Mouse (Mus musculus): ENCODE data around the gene 2310046K23Rik.
"Not testable (repeated sequence)": the region's sequence is repeated elsewhere in the genome, so short reads cannot be mapped to it uniquely, and the experiment has no call there.

The 2310046K23Rik gene

GRCm38 (mm10) chr3:92534411-92534810, at the start of gene 2310046K23Rik:
TSS of gene 2310046K23Rik (minus strand) at chr3:92534511.
- DNase-seq (ENCODE audit: low read depth, low spot score), result no peak

- DNase-seq (ENCODE audit: low read depth, low spot score), result no peak
These were observed 49.0 kb upstream of the 2310046K23Rik start for GRCm38 (mm10) chr3:92583164-92583826.

GRCm38 (mm10) chr3:92579508-92579907, 45.2 kb upstream of the 2310046K23Rik start:
- no peak for DNase-seq (ENCODE audit: low read depth, low spot score)

DNA sequence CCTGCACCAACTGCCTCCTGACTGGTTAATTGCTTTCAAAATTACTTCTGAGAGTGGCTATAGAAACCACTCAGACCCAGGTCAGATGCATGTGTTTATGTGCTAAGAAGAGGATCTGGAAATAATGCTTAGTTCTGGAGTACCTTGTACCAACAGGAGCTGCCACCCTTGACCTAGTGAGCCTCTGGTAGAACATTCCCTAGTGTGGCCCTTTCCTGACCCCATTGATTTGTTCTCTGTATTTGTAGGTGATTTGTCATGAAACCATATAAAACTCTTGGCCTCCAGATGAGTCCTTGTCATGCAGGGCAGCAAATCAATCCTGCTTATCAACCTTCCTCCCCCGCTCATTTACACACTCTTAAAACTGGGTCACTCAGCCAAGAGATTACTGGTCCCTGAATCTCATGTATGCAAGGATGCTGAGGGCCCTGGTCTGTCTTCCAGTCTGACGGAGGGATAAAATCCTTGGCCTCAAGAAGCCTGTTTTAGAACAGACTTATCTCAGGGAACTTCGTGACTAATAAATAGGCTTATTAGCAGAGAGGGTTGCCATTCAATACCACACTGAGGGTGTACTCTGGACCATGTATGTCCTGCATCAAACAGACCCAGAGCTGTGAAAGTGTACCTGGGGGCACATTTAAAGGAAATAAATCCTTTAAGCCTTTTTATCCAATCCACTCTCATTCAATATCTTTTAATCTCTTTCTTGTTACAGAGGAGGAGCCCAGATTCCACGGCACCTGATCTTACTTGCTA, 44.5 kb upstream of the 2310046K23Rik start:
- no peak for DNase-seq (ENCODE audit: low read depth, low spot score)

DNA sequence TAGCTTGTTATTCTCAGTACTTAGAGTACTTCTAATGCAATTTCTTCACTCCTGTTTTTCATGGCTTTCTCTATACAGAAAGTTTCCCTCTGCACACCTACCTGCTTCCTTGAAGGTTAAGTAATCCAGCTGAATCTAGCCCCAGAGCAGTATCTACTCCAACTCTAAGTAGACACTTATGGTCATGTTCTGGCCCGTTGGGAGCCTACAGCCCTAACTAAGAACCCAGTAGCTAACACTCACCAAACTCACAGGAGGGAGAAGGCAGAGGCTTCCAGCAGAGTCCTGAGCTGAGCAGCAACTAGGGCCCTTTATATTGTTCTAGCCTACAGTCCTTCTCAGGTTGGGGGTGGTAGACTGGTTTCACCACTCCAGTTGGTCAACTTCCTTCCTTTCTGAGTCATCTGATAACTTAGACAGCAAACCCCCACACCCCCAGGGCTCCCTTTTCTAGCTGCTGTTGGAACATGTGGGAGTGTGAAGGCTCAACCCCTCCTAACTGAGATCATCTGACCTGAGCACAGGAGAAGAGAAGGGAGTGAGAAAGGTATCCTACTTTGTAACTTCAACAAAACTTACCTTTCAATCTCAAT, 39.2 kb upstream of the 2310046K23Rik start, which contains the start of gene Ivl:
Ivl (minus strand) TSS at position 287 of the 593 bp plus-strand sequence.
- no peak for DNase-seq (ENCODE audit: low read depth, low spot score)

GRCm38 (mm10) chr3:92572514-92573155, 38.3 kb upstream of the 2310046K23Rik start:
- no peak for DNase-seq (ENCODE audit: low read depth, low spot score)

DNA sequence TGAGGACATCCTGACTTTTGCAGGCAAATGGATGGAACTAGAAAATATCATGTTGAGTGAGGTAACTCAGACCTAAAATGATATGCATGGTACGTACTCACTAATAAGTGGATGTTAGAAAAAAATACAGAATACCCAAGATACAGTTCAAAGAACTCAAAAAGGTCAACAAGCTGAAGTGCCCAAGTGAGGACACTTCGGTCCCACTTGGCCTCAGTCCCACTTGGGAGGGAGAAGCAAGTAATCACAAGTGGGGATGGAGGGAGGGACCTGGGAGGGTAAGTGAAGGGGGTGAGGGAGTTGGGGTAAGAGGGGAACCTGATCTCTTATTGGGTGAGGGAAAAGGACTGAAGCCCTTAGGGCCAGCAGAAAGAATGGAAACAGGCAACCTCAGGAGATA, 34.4 kb upstream of the 2310046K23Rik start:
- DNase-seq (ENCODE audit: low read depth, low spot score), result no peak

- DNase-seq (ENCODE audit: low read depth, low spot score), result no peak
These were observed 31.1 kb upstream of the 2310046K23Rik start for GRCm38 (mm10) chr3:92565418-92565817.

DNA sequence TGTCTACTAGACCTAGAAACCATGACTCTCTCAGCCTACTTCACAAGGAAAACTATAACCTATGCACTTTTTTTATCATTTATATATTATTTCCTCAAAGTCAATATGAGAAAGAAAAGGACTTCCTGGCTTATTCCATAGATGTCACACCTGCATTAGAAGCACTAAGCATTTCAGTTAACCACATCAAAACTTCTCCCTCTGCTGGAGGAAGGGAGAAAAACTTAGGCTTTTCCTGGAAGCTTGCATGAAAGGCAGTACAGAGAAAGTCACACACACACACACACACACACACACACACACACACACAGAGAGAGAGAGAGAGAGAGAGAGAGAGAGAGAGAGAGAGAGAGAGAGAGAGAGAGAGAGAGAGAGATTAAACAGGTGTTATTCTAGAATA, 22.0 kb downstream of the 2310046K23Rik start:
- peak; percentile 10 for DNase-seq (ENCODE audit: low read depth, low spot score)

DNA sequence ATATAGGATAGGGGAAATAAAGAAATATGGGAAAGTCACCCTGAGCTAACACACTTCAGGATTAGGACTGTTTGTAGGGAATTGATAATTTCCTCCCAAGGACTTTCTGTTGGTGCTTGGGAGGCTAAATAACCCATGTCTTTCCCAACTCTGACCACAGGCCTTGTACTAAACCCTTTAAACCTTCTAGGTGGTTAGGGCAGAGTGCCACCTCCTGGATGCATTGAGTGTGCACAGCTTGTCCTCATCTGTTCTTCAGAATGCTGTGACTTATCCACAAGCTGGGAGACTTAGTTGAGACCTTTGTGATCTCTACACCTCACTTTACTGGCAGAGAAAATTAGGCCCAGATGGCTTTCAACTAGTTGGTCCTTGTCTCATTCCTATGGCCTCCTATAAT, 23.5 kb downstream of the 2310046K23Rik start:
- DNase-seq (ENCODE audit: low read depth, low spot score), result peak; percentile 51

GRCm38 (mm10) chr3:92508185-92508584, 26.1 kb downstream of the 2310046K23Rik start:
- no peak for DNase-seq (ENCODE audit: low read depth, low spot score)

GRCm38 (mm10) chr3:92503528-92503927, 30.8 kb downstream of the 2310046K23Rik start:
- DNase-seq (ENCODE audit: low read depth, low spot score), result no peak

DNA sequence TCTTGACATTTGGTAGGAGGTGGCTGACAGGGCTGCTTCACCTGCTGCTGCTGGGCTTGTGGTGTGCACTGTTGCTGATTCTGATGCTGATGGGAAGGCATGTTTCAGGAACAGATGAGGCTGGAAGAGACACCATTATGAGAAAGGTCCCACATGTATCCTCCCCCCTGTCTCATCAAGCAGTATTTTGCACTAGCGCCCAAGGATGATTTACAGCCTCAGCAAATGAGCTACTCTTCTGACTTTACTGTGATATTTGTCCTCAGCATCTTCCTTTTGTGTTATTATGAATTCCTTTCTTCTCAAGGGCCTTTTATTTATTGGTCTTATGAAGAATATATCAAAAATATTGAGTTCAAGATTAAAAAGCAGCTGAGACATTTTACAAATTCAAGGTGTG, 33.9 kb downstream of the 2310046K23Rik start, which contains the start of gene Sprr4:
Sprr4 (minus strand) TSS at position 101 of the 400 bp plus-strand sequence.
- DNase-seq (ENCODE audit: low read depth, low spot score), result no peak

DNA sequence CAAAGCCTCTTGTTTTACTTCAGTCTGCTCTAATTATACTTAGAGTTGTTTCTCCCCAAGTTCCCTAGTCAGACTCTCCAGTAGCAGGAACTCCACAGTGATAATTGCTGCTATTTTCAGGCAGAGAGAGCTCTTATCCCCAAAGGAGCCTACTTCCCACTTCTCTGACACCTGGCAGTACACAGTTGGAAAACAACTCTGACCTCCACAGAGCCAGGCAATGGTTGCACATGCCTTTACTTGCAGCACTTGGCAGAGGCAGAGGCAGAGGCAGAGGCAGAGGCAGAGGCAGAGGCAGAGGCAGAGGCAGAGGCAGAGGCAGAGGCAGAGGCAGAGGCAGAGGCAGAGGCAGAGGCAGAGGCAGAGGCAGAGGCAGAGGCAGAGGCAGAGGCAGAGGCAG, 44.0 kb downstream of the 2310046K23Rik start:
- not testable (repeated sequence) for DNase-seq (ENCODE audit: low read depth, low spot score)

DNA sequence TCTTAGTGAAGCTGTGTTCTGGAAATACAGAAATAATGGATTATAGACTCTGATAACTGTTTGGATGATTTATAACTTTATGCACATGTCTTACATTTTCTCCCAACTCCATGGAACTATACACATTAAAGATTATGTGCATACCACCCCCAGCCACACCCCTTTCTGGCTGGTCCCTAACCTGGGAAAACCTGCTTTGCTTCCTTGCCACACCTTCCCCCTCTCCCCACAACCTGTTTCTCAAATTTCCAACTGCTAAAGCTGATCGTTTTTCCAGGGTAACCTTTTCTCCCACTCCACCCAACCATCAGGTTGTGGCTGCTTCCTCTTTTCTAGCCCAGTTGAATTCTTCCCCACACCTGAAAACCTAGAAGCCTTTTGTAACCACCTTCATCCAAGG, 48.0 kb downstream of the 2310046K23Rik start:
- no peak for DNase-seq (ENCODE audit: low read depth, low spot score)

GRCm38 (mm10) chr3:92485863-92486262, 48.4 kb downstream of the 2310046K23Rik start, which contains the start of gene Sprr1a:
TSS of gene Sprr1a (minus strand) at chr3:92485895.
- DNase-seq (ENCODE audit: low read depth, low spot score), result no peak
